ENCODE assay signal across 8 mouse cellular contexts in genomic region chr14:54892200-54892599, GRCm38 (mm10). TPM values are rescaled to one million over a fixed set of nuclear protein-coding genes. Genes with fewer than 3 reads are reported as not detected.
DNase-seq lines count a peak whose midpoint lies in the region; ATAC-seq and TF ChIP-seq lines count a peak whose summit lies in the region.

TSS of gene Pabpn1 (plus strand) at chr14:54892500.

- peak within 1 kb of the TSS; percentile 2; the same call in 1 of the 2 replicates for H3K9ac ChIP-seq in midbrain, embryonic 13.5 days (replicated peaks)

- peaks cover 21% of the 10 kb centered on the region for H3K36me3 ChIP-seq in midbrain, embryonic 13.5 days

- H3K4me1 ChIP-seq in bone marrow macrophage, adult 2 months (ENCODE audit: control insufficient read depth, insufficient read depth, low read length): peaks cover 7% of the 10 kb centered on the region
- peaks cover 23% of the 10 kb centered on the region for H3K4me1 ChIP-seq in midbrain, embryonic 13.5 days (replicated peaks)

- no peak for DNase-seq in layer of hippocampus, adult 18-20 months (ENCODE audit: low spot score in 2 of 2)
- no peak for DNase-seq in layer of hippocampus, adult 9-11 months
- no peak for DNase-seq in gonadal fat pad, adult 2 months (ENCODE audit: low read depth)
- no peak for DNase-seq in layer of hippocampus, postnatal 10 days (ENCODE audit: low spot score in 2 of 2)
- no peak for DNase-seq in right cerebral cortex, adult 2 months (ENCODE audit: low spot score in 2 of 2)
- no peak for DNase-seq in urinary bladder, postnatal 14 days (ENCODE audit: low spot score)

- no peak for TF ChIP-seq CTCF in bone marrow macrophage, adult 2 months (IDR thresholded peaks at IDR 0.05; ENCODE audit: low read depth, low read length)

- H3K4me3 ChIP-seq in bone marrow macrophage, adult 2 months (ENCODE audit: insufficient read depth, low read length): peak within 1 kb of the TSS; percentile 74
- peak within 1 kb of the TSS; percentile 40 for H3K4me3 ChIP-seq in midbrain, embryonic 13.5 days (replicated peaks)

- H3K9me3 ChIP-seq in midbrain, embryonic 13.5 days: no peaks in the 10 kb centered on the region

- no peak for ATAC-seq in midbrain, embryonic 13.5 days

- H3K27ac ChIP-seq in bone marrow macrophage, adult 2 months (ENCODE audit: insufficient read depth, low read depth, low read length): peak within 1 kb of the TSS; percentile 42; the same call in 1 of the 2 replicates
- peak within 1 kb of the TSS; percentile 69 for H3K27ac ChIP-seq in midbrain, embryonic 13.5 days

- TF ChIP-seq POLR2A in bone marrow macrophage, adult 2 months (IDR thresholded peaks at IDR 0.05; ENCODE audit: borderline replicate concordance, low read depth, low read length): no peak

- WGBS in midbrain, embryonic 13.5 days: 93% methylated on average over 3 of the region's 3 CpGs

- no peaks in the 10 kb centered on the region for H3K27me3 ChIP-seq in midbrain, embryonic 13.5 days

- peak within 1 kb of the TSS; percentile 51 for H3K4me2 ChIP-seq in midbrain, embryonic 13.5 days (replicated peaks)

RNA-seq across cellular contexts. Expression of gene Pabpn1, which starts in this region (rescaled TPM):
- 100 to 1,000 TPM; 227 to 252 TPM for total RNA-seq in layer of hippocampus, adult 18-20 months (2021)
- 144 and 176 TPM in 2 replicates for polyA plus RNA-seq in bone marrow macrophage, adult 2 months (2012; ENCODE audit: insufficient read depth, insufficient read length, missing spikeins)
- 185 and 205 TPM in 2 replicates for polyA plus RNA-seq in gonadal fat pad, adult 2 months (2012; rRNA removed)
- total RNA-seq in layer of hippocampus, postnatal 10 days (2021): 100 to 1,000 TPM; 266 to 288 TPM
- 178 and 203 TPM in 2 replicates for polyA plus RNA-seq in midbrain, embryonic 13.5 days (2015; fragmentation: Nextera tagmentation; extraction: Ambion mirVana)
